Mouse (Mus musculus): ENCODE measurements around the gene Mef2d. TPM values are rescaled to one million over a fixed set of nuclear protein-coding genes. Genes with fewer than 3 reads are reported as not detected.

Gene Mef2d
- polyA plus RNA-seq, 2 experiments = 6.4 to 10.3 TPM

DNA sequence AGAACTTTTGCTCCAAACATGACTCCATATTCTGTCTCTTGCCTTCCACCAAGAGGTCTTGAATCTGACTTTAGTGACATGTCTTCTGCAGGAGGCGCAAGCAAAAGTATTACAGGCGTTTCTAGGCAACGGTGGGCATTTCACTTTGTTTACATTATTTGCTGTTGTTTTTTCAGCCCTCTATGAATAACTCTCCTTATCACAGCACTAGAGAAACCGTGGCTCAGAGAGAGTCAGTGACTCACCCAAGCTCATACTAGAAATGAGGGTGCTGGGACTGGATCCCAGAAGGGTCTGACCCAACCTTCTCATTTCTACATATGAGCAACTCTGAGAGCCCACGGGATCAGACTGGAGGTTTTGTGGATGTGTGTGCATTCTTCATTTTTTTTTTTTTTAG is 14.1 kb upstream of the Mef2d start:
- Histone ChIP-seq H3K9me3 (ENCODE audit: control insufficient read depth, low read length) (no peaks in the 10 kb centered on the region), H3K4me1 (replicated peaks; ENCODE audit: control insufficient read depth in 2 of 2, insufficient read depth in 2 of 2, low read length in 1 of 2) (no peaks in the 10 kb centered on the region), H3K9ac (replicated peaks) (no peak overlapping the region), H3K36me3 (replicated peaks; ENCODE audit: control insufficient read depth, insufficient read depth, low read depth) (no peaks in the 10 kb centered on the region), H3K27me3 (ENCODE audit: control insufficient read depth, insufficient read depth, low read length) (no peaks in the 10 kb centered on the region), H3K4me3 (ENCODE audit: insufficient read depth in 1 of 2, low read depth in 2 of 2, low read length in 2 of 2) (no peak overlapping the region), H3K4me2 (ENCODE audit: low read depth) (no peak overlapping the region), H3K27ac (no peak overlapping the region)
- no peak for TF ChIP-seq CTCF (IDR thresholded peaks at IDR 0.05; ENCODE audit: low read depth)
- no peak for TF ChIP-seq EP300 (IDR thresholded peaks at IDR 0.05; ENCODE audit: low read depth)
- ATAC-seq (ENCODE audit: insufficient read depth) (no peak), DNase-seq (ENCODE audit: low read depth in 3 of 3, low spot score in 3 of 3) (no peak)
- WGBS (ENCODE audit: insufficient replicate concordance) = 57% methylated on average over 5 of the region's 5 CpGs

DNA sequence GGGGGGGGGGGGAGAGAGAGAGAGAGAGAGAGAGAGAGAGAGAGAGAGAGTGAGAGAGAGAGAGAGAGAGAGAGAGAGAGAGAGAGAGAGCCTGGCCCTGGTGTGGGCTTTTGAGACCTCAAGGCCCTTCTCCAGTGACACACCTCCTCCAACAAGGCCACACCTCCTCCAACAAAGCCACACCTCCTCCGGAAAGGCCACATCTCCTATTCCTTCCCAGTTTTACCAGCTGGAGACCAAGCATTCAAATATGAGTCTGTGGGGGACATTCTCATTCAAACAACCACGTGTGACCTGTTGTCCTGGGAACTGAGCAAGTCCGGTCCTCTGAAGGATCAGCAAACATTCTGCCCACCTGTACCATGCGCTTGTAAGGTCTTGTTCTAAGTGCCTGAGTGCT is 13.2 kb upstream of the Mef2d start:
- Histone ChIP-seq H3K27me3 (ENCODE audit: control insufficient read depth, insufficient read depth, low read length) (no peaks in the 10 kb centered on the region), H3K9me3 (ENCODE audit: control insufficient read depth, low read length) (no peaks in the 10 kb centered on the region), H3K9ac (replicated peaks) (no peak overlapping the region), H3K27ac (no peak overlapping the region), H3K36me3 (replicated peaks; ENCODE audit: control insufficient read depth, insufficient read depth, low read depth) (no peaks in the 10 kb centered on the region), H3K4me1 (replicated peaks; ENCODE audit: control insufficient read depth in 2 of 2, insufficient read depth in 2 of 2, low read length in 1 of 2) (0 out of 4 replicates have a peak, but pooled peaks cover 0 to 2% of the 10 kb centered on the region in 2 experiments), H3K4me3 (ENCODE audit: insufficient read depth in 1 of 2, low read depth in 2 of 2, low read length in 2 of 2) (no peak overlapping the region), H3K4me2 (ENCODE audit: low read depth) (no peak overlapping the region)
- 44% methylated on average over 4 of the region's 4 CpGs for WGBS (ENCODE audit: insufficient replicate concordance)
- ATAC-seq (ENCODE audit: insufficient read depth) (no peak), DNase-seq (ENCODE audit: low read depth in 3 of 3, low spot score in 3 of 3) (no peak)
- TF ChIP-seq CTCF (IDR thresholded peaks at IDR 0.05; ENCODE audit: low read depth) (no peak), EP300 (IDR thresholded peaks at IDR 0.05; ENCODE audit: low read depth) (no peak)

GRCm38 (mm10) chr3:88131071-88131470 is 11.1 kb upstream of the Mef2d start:
- no peak for DNase-seq (ENCODE audit: low read depth in 3 of 3, low spot score in 3 of 3)
- TF ChIP-seq EP300 (IDR thresholded peaks at IDR 0.05; ENCODE audit: low read depth) (no peak), CTCF (IDR thresholded peaks at IDR 0.05; ENCODE audit: low read depth) (no peak)
- H3K4me1 ChIP-seq (replicated peaks; ENCODE audit: control insufficient read depth in 2 of 2, insufficient read depth in 2 of 2, low read length in 1 of 2) = 0 out of 4 replicates have a peak, but pooled peaks cover 0 to 2% of the 10 kb centered on the region in 2 experiments
- no peak for ATAC-seq (ENCODE audit: insufficient read depth)
- no peak overlapping the region for H3K27ac ChIP-seq
- H3K9ac ChIP-seq (replicated peaks) = no peak overlapping the region
- no peak overlapping the region for H3K4me2 ChIP-seq (ENCODE audit: low read depth)
- 81% methylated on average over 3 of the region's 3 CpGs for WGBS (ENCODE audit: insufficient replicate concordance)
- H3K9me3 ChIP-seq (ENCODE audit: control insufficient read depth, low read length) = no peaks in the 10 kb centered on the region
- H3K27me3 ChIP-seq (ENCODE audit: control insufficient read depth, insufficient read depth, low read length) = no peaks in the 10 kb centered on the region
- H3K4me3 ChIP-seq (ENCODE audit: insufficient read depth in 1 of 2, low read depth in 2 of 2, low read length in 2 of 2) = no peak overlapping the region
- H3K36me3 ChIP-seq (replicated peaks; ENCODE audit: control insufficient read depth, insufficient read depth, low read depth) = no peaks in the 10 kb centered on the region

- H3K27me3 ChIP-seq (ENCODE audit: control insufficient read depth, insufficient read depth, low read length) = no peaks in the 10 kb centered on the region
- WGBS (ENCODE audit: insufficient replicate concordance) = 51% methylated on average over 2 of the region's 2 CpGs
- H3K27ac ChIP-seq = no peak overlapping the region
- no peaks in the 10 kb centered on the region for H3K9me3 ChIP-seq (ENCODE audit: control insufficient read depth, low read length)
- ATAC-seq (ENCODE audit: insufficient read depth) (no peak), DNase-seq (ENCODE audit: low read depth in 3 of 3, low spot score in 3 of 3) (no peak)
- TF ChIP-seq CTCF (IDR thresholded peaks at IDR 0.05; ENCODE audit: low read depth) (no peak), EP300 (IDR thresholded peaks at IDR 0.05; ENCODE audit: low read depth) (no peak)
- H3K9ac ChIP-seq (replicated peaks) = no peak overlapping the region
- no peaks in the 10 kb centered on the region for H3K36me3 ChIP-seq (replicated peaks; ENCODE audit: control insufficient read depth, insufficient read depth, low read depth)
- H3K4me3 ChIP-seq (ENCODE audit: insufficient read depth in 1 of 2, low read depth in 2 of 2, low read length in 2 of 2) = no peak overlapping the region
- no peak overlapping the region for H3K4me2 ChIP-seq (ENCODE audit: low read depth)
- H3K4me1 ChIP-seq (replicated peaks; ENCODE audit: control insufficient read depth in 2 of 2, insufficient read depth in 2 of 2, low read length in 1 of 2) = 0 out of 4 replicates have a peak, but pooled peaks cover 0 to 2% of the 10 kb centered on the region in 2 experiments
Observed at GRCm38 (mm10) chr3:88132492-88132891, 9.7 kb upstream of the Mef2d start.

DNA sequence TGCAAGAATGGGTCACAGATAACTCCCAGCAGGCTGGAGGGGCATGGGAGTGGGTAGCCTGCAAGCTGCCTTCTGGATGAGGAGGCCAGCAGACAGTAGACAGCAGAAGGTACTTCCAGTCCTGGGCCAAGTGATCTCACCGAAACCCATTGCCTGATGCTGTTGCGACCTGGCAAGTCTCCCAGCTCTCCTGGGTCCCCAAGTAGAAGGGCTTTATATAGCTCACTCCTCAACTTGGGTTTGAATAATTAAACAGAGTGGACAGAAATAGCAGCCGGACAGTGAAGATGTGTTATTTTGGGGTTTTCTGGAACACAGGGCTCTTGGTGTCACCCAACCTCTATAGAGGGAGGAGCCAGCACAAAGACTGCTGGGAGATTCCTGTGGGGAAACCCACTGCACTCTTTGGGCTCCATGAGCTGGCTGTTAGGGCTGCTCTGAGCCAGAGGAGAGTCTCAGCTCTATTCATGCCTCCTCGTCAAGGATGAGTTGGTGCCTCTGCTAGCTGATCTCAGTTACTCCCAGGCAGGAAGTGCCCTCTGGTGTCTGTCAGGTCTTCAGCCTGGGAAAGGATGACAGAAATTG is 8.9 kb upstream of the Mef2d start:
- no peaks in the 10 kb centered on the region for H3K36me3 ChIP-seq (replicated peaks; ENCODE audit: control insufficient read depth, insufficient read depth, low read depth)
- no peak overlapping the region for H3K4me2 ChIP-seq (ENCODE audit: low read depth)
- H3K9me3 ChIP-seq (ENCODE audit: control insufficient read depth, low read length) = no peaks in the 10 kb centered on the region
- no peak overlapping the region for H3K27ac ChIP-seq
- TF ChIP-seq EP300 (IDR thresholded peaks at IDR 0.05; ENCODE audit: low read depth) = no peak
- no peak for TF ChIP-seq CTCF (IDR thresholded peaks at IDR 0.05; ENCODE audit: low read depth)
- no peak for DNase-seq (ENCODE audit: low read depth in 3 of 3, low spot score in 3 of 3)
- H3K4me1 ChIP-seq (replicated peaks; ENCODE audit: control insufficient read depth in 2 of 2, insufficient read depth in 2 of 2, low read length in 1 of 2) = peaks cover 3 to 6% of the 10 kb centered on the region in 2 experiments; a peak in 3 of 4 replicates
- ATAC-seq (ENCODE audit: insufficient read depth) = no peak
- H3K9ac ChIP-seq (replicated peaks) = no peak overlapping the region
- no peak overlapping the region for H3K4me3 ChIP-seq (ENCODE audit: insufficient read depth in 1 of 2, low read depth in 2 of 2, low read length in 2 of 2)
- WGBS (ENCODE audit: insufficient replicate concordance) = 53% methylated on average over 4 of the region's 4 CpGs
- H3K27me3 ChIP-seq (ENCODE audit: control insufficient read depth, insufficient read depth, low read length) = no peaks in the 10 kb centered on the region

All from liver, embryonic 14.5 days (tissue).